Mouse (Mus musculus) ES-E14 (cell line): ENCODE data around the gene Zbtb43.

Experiments
- HCFC1 ChIP-seq: IDR thresholded peaks from 2 replicates; pipeline ENCODE4 v1.6.1; 2012; ENCODE audit warnings: low read length, inconsistent platforms, borderline replicate concordance; ENCODE audit not compliant: insufficient read depth
- MAFK ChIP-seq: IDR thresholded peaks from 2 replicates; pipeline ENCODE4 v1.6.1; 2014; ENCODE audit warnings: mild to moderate bottlenecking, low read depth, low read length, inconsistent platforms; ENCODE audit not compliant: insufficient read depth
- ZC3H11A ChIP-seq: IDR thresholded peaks from 2 replicates; pipeline ENCODE4 v1.6.1; 2012; ENCODE audit warnings: low read depth, mild to moderate bottlenecking, inconsistent platforms, low read length, borderline replicate concordance
- ZNF384 ChIP-seq: IDR thresholded peaks from 2 replicates; pipeline ENCODE4 v1.6.1; 2012; ENCODE audit warnings: low read depth, low read length, inconsistent platforms

GRCm38 (mm10) chr2:33502602-33503001, 34.2 kb upstream of the Zbtb43 start:
- TF ChIP-seq MAFK (no peak), HCFC1 (no peak), ZNF384 (no peak), ZC3H11A (no peak)
